38 mouse cellular contexts compared by ENCODE assay signal in the genomic region with DNA sequence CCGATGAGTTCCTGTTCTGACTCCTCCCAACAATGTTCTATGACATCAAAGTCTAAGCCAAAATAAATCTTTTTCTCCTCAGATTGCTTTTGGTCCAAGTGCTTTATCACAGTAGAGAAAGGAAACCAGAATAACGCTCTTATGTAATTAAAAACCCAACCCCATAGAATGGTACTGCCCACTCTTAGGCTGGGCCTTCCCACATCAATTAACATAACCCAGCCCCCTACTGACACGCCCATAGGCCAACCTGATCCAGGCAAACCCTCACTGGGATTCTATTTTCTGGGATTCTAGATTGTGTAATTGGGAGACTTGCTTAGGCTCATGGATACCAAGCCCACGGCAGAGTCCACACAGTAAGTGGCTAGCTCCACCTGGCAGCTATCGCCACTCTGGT. TPM values are rescaled to one million over a fixed set of nuclear protein-coding genes. Genes with fewer than 3 reads are reported as not detected.
DNase-seq lines count a peak whose midpoint lies in the region; ATAC-seq and TF ChIP-seq lines count a peak whose summit lies in the region.
"Had no signal": no experiment of that assay in that cellular context is flagged by ENCODE, and none has a peak within 500 bp of the region (broad histone marks: within the 10 kb centered on the region; RNA-seq: fewer than 3 reads in every experiment).

No protein-coding gene starts in this region.

- intact Hi-C loops in gastrocnemius, adult 2 months (cut with DNase I) = no loop called here

- H3K4me1 ChIP-seq in forebrain, embryonic 13.5 days = peaks cover 41% of the 10 kb centered on the region
- peaks cover 28% of the 10 kb centered on the region for H3K4me1 ChIP-seq in forebrain, embryonic 12.5 days
- H3K4me1 ChIP-seq in liver, adult 2 months (ENCODE audit: control insufficient read depth, insufficient read depth, low read length) = peaks cover 40% of the 10 kb centered on the region
- peaks cover 78% of the 10 kb centered on the region for H3K4me1 ChIP-seq in E14TG2a.4 (replicated peaks; ENCODE audit: low read depth, low read length)
- peaks cover 81% of the 10 kb centered on the region for H3K4me1 ChIP-seq in small intestine, adult 2 months (ENCODE audit: control insufficient read depth, insufficient read depth, insufficient read length, low read length)

- no peaks in the 10 kb centered on the region for H3K27me3 ChIP-seq in forebrain, embryonic 13.5 days
- H3K27me3 ChIP-seq in forebrain, embryonic 12.5 days = no peaks in the 10 kb centered on the region
- H3K27me3 ChIP-seq in liver, adult 2 months (ENCODE audit: control insufficient read depth, insufficient read depth, low read length) = no peaks in the 10 kb centered on the region
- H3K27me3 ChIP-seq in E14TG2a.4 (ENCODE audit: insufficient read depth, low read length) = no peaks in the 10 kb centered on the region
- no peaks in the 10 kb centered on the region for H3K27me3 ChIP-seq in small intestine, adult 2 months (ENCODE audit: control insufficient read depth, insufficient read depth, low read length)
- H3K27me3 ChIP-seq: CH12.LX; embryonic facial prominence, embryonic 15.5 days; forebrain, embryonic 15.5 days; hindbrain, embryonic 13.5 days; limb, embryonic 12.5 days; liver, embryonic 13.5 days; midbrain, embryonic 15.5 days; neural tube, embryonic 15.5 days; Patski had no signal

- 95% methylated on average over 5 of the region's 5 CpGs for WGBS in forebrain, embryonic 13.5 days
- 89% methylated on average over 5 of the region's 5 CpGs for WGBS in forebrain, embryonic 12.5 days
- 18% methylated on average over 5 of the region's 5 CpGs for WGBS in liver, adult 2 months
- WGBS in small intestine, adult 2 months = 62% methylated on average over 5 of the region's 5 CpGs

- no peak for TF ChIP-seq CTCF in liver, adult 2 months (IDR thresholded peaks at IDR 0.05; ENCODE audit: low read depth, low read length)
- TF ChIP-seq CTCF in E14TG2a.4 (conservative IDR thresholded peaks at IDR 0.05; ENCODE audit: low read length) = no peak
- no peak for TF ChIP-seq CTCF in small intestine, adult 2 months (IDR thresholded peaks at IDR 0.05; ENCODE audit: extremely low read depth, insufficient read length, insufficient replicate concordance, low read depth, low read length)
- TF ChIP-seq CTCF in gastrocnemius, adult 2 months (IDR thresholded peaks at IDR 0.05) = no peak

- peak overlapping the region; percentile 4; the same call in 1 of the 2 replicates for H3K27ac ChIP-seq in forebrain, embryonic 13.5 days
- no peak overlapping the region for H3K27ac ChIP-seq in forebrain, embryonic 12.5 days
- peak overlapping the region; percentile 97 for H3K27ac ChIP-seq in liver, adult 2 months (replicated peaks; ENCODE audit: insufficient read depth, low read depth, low read length)
- peak overlapping the region; percentile 99 for H3K27ac ChIP-seq in small intestine, adult 2 months (ENCODE audit: insufficient read depth, low read depth, low read length)
- H3K27ac ChIP-seq in gastrocnemius, adult 2 months = no peak overlapping the region
- H3K27ac ChIP-seq: embryonic facial prominence, embryonic 15.5 days; forebrain, embryonic 15.5 days; heart, embryonic 10.5 days; hindbrain, embryonic 13.5 days; limb, embryonic 12.5 days; liver, embryonic 13.5 days; midbrain, embryonic 10.5 days; midbrain, embryonic 15.5 days; neural tube, embryonic 15.5 days had no signal

- peaks cover 38% of the 10 kb centered on the region for H3K36me3 ChIP-seq in forebrain, embryonic 13.5 days (ENCODE audit: poor library complexity, severe bottlenecking)
- peaks cover 27% of the 10 kb centered on the region for H3K36me3 ChIP-seq in forebrain, embryonic 12.5 days (replicated peaks)
- H3K36me3 ChIP-seq in liver, adult 2 months (ENCODE audit: control insufficient read depth, insufficient read depth, low read length) = no peaks in the 10 kb centered on the region
- peaks cover 18% of the 10 kb centered on the region for H3K36me3 ChIP-seq in E14TG2a.4 (ENCODE audit: insufficient read depth, low read length)
- H3K36me3 ChIP-seq in small intestine, adult 2 months (ENCODE audit: control insufficient read depth, insufficient read depth, low read length) = peaks cover 46% of the 10 kb centered on the region

- DNase-seq in liver, adult 2 months (ENCODE audit: extremely low read depth, low read depth, low spot score) = peak; percentile 97
- no peak for DNase-seq in liver
- no peak for DNase-seq in gastrocnemius, adult 2 months
- DNase-seq: adrenal gland, postnatal 36 days; cerebellum, postnatal 10 days; gastrocnemius, postnatal 10 days; heart, postnatal 4 days; kidney, postnatal 10 days; layer of hippocampus, adult 9-11 months; liver, embryonic 13.5 days; lung, embryonic 14.5 days; lung, postnatal 14 days; retina, postnatal 1 day; right cerebral cortex, postnatal 14 days had no signal

- H3K9me3 ChIP-seq in forebrain, embryonic 13.5 days (replicated peaks) = no peaks in the 10 kb centered on the region
- no peaks in the 10 kb centered on the region for H3K9me3 ChIP-seq in forebrain, embryonic 12.5 days
- H3K9me3 ChIP-seq in E14TG2a.4 (ENCODE audit: low read length) = no peaks in the 10 kb centered on the region
- H3K9me3 ChIP-seq: embryonic facial prominence, embryonic 15.5 days; forebrain, embryonic 15.5 days; heart, embryonic 10.5 days; hindbrain, embryonic 13.5 days; limb, embryonic 12.5 days; liver, embryonic 13.5 days; midbrain, embryonic 10.5 days; midbrain, embryonic 15.5 days; neural tube, embryonic 15.5 days had no signal

- H3K4me3 ChIP-seq in forebrain, embryonic 13.5 days = no peak overlapping the region
- no peak overlapping the region for H3K4me3 ChIP-seq in forebrain, embryonic 12.5 days (replicated peaks)
- H3K4me3 ChIP-seq in liver, adult 2 months (ENCODE audit: insufficient read depth, low read depth, low read length) = no peak overlapping the region
- peak overlapping the region; percentile 49; the same call in 1 of the 2 replicates for H3K4me3 ChIP-seq in E14TG2a.4 (replicated peaks; ENCODE audit: low read length)
- no peak overlapping the region for H3K4me3 ChIP-seq in small intestine, adult 2 months (ENCODE audit: low read depth, low read length)
- H3K4me3 ChIP-seq in gastrocnemius, adult 2 months = no peak overlapping the region
- H3K4me3 ChIP-seq: embryonic facial prominence, embryonic 15.5 days; forebrain, embryonic 15.5 days; heart, embryonic 10.5 days; hindbrain, embryonic 13.5 days; limb, embryonic 12.5 days; liver, embryonic 13.5 days; midbrain, embryonic 10.5 days; midbrain, embryonic 15.5 days; neural tube, embryonic 15.5 days had no signal

- H3K9ac ChIP-seq in forebrain, embryonic 13.5 days = no peak overlapping the region
- H3K9ac ChIP-seq in forebrain, embryonic 12.5 days = no peak overlapping the region
- peak overlapping the region; percentile 53 for H3K9ac ChIP-seq in liver, adult 2 months (ENCODE audit: low read depth, low read length)
- H3K9ac ChIP-seq: embryonic facial prominence, embryonic 15.5 days; forebrain, embryonic 15.5 days; hindbrain, embryonic 13.5 days; limb, embryonic 12.5 days; liver, embryonic 13.5 days; lung, embryonic 14.5 days; midbrain, embryonic 15.5 days; neural tube, embryonic 15.5 days had no signal

- no peak overlapping the region for H3K4me2 ChIP-seq in forebrain, embryonic 13.5 days
- H3K4me2 ChIP-seq in forebrain, embryonic 12.5 days = no peak overlapping the region
- H3K4me2 ChIP-seq: embryonic facial prominence, embryonic 15.5 days; forebrain, embryonic 15.5 days; hindbrain, embryonic 13.5 days; limb, embryonic 12.5 days; liver, embryonic 13.5 days; lung, embryonic 14.5 days; midbrain, embryonic 15.5 days; neural tube, embryonic 15.5 days had no signal

- ATAC-seq in forebrain, embryonic 13.5 days = no peak
- no peak for ATAC-seq in forebrain, embryonic 12.5 days (ENCODE audit: low FRiP score)
- ATAC-seq: forebrain, embryonic 15.5 days; intestine, postnatal 0 days; midbrain, embryonic 15.5 days; Patski had no signal

- TF ChIP-seq POLR2A in liver, adult 2 months (IDR thresholded peaks at IDR 0.05; ENCODE audit: extremely low read depth, insufficient read depth, low read length) = no peak
- no peak for TF ChIP-seq POLR2A in small intestine, adult 2 months (IDR thresholded peaks at IDR 0.05; ENCODE audit: low read depth, low read length)

- 0 out of 2 replicates have a peak, but pooled peaks cover 3% of the 10 kb centered on the region for H3K79me2 ChIP-seq in liver, adult 2 months (ENCODE audit: control insufficient read depth, insufficient read depth, low read length)

RNA-seq across cellular contexts. Expression of gene Efhd2, which starts 9.7 kb away (rescaled TPM):
- 85.2 and 86.3 TPM in 2 replicates for polyA plus RNA-seq in forebrain, embryonic 13.5 days (2015; fragmentation: Nextera tagmentation; extraction: Ambion mirVana)
- polyA plus RNA-seq in forebrain, embryonic 12.5 days (2016; fragmentation: Nextera tagmentation; extraction: Ambion mirVana) = 75.3 and 90.6 TPM in 2 replicates
- total RNA-seq in liver, adult 2 months (2014; rRNA removed) = 13.1 and 15.0 TPM in 2 replicates
- polyA plus RNA-seq in liver, adult 2 months (2012; rRNA removed) = 40.7 and 46.1 TPM in 2 replicates
- polyA plus RNA-seq in small intestine, adult 2 months (2012; rRNA removed) = 188 and 423 TPM in 2 replicates
- total RNA-seq in gastrocnemius, adult 2 months (2021) = 1 to 10 TPM; 5.2 to 6.1 TPM

RNA-seq across cellular contexts. Expression of gene Ctrc, which starts 18.8 kb away (rescaled TPM):
- not detected in 2 replicates for polyA plus RNA-seq in forebrain, embryonic 13.5 days (2015; fragmentation: Nextera tagmentation; extraction: Ambion mirVana)
- polyA plus RNA-seq in forebrain, embryonic 12.5 days (2016; fragmentation: Nextera tagmentation; extraction: Ambion mirVana) = not detected in 2 replicates
- total RNA-seq in liver, adult 2 months (2014; rRNA removed) = 0.34 and 0.83 TPM in 2 replicates
- 0.24 TPM in 1 of 2 replicates, not detected in the other for polyA plus RNA-seq in liver, adult 2 months (2012; rRNA removed)
- 13.9 and 8,604 TPM in 2 replicates for polyA plus RNA-seq in small intestine, adult 2 months (2012; rRNA removed)
- total RNA-seq in gastrocnemius, adult 2 months (2021) = not detected
- total RNA-seq: adrenal gland, adult 18-20 months; adrenal gland, postnatal 36 days; CH12.LX; common myeloid progenitor, adult 5-6 weeks; gastrocnemius, postnatal 10 days; heart, postnatal 4 days; left cerebral cortex, adult 18-20 months; left cerebral cortex, postnatal 25 days; megakaryocyte progenitor cell, adult 5-6 weeks; MEL had no signal
- polyA plus RNA-seq: brain, embryonic 14.5 days; C2C12; embryonic facial prominence, embryonic 15.5 days; forebrain, embryonic 15.5 days; heart, embryonic 10.5 days; heart, postnatal 0 days; hindbrain, embryonic 13.5 days; intestine, postnatal 0 days; limb, embryonic 12.5 days; liver, embryonic 13.5 days; lung, embryonic 14.5 days; midbrain, embryonic 10.5 days; midbrain, embryonic 15.5 days; neural tube, embryonic 15.5 days; Patski had no signal

RNA-seq across cellular contexts. Expression of gene Cela2a, which starts 39.0 kb away (rescaled TPM):
- polyA plus RNA-seq in forebrain, embryonic 13.5 days (2015; fragmentation: Nextera tagmentation; extraction: Ambion mirVana) = 0.15 TPM in 1 of 2 replicates, not detected in the other
- not detected in 2 replicates for polyA plus RNA-seq in forebrain, embryonic 12.5 days (2016; fragmentation: Nextera tagmentation; extraction: Ambion mirVana)
- 80.9 and 238 TPM in 2 replicates for total RNA-seq in liver, adult 2 months (2014; rRNA removed)
- polyA plus RNA-seq in liver, adult 2 months (2012; rRNA removed) = 3.6 and 4.8 TPM in 2 replicates
- polyA plus RNA-seq in small intestine, adult 2 months (2012; rRNA removed) = 124 and 65,009 TPM in 2 replicates
- total RNA-seq in gastrocnemius, adult 2 months (2021) = not detected
- total RNA-seq: adrenal gland, adult 18-20 months; adrenal gland, postnatal 36 days; common myeloid progenitor, adult 5-6 weeks; gastrocnemius, postnatal 10 days; heart, postnatal 4 days; left cerebral cortex, adult 18-20 months; left cerebral cortex, postnatal 25 days; megakaryocyte progenitor cell, adult 5-6 weeks; MEL had no signal
- polyA plus RNA-seq: C2C12; embryonic facial prominence, embryonic 15.5 days; forebrain, embryonic 15.5 days; heart, embryonic 10.5 days; hindbrain, embryonic 13.5 days; limb, embryonic 12.5 days; lung, embryonic 14.5 days; midbrain, embryonic 10.5 days; neural tube, embryonic 15.5 days; Patski had no signal

Comparison
In these comparisons a context has a peak if more than half of its experiments do, and no peak if none do; other contexts are left out.
1. H3K27ac ChIP-seq: peak in forebrain, embryonic 13.5 days (single experiment), liver, adult 2 months (single experiment) and small intestine, adult 2 months (single experiment); none in forebrain, embryonic 12.5 days (single experiment) and gastrocnemius, adult 2 months (single experiment).
2. RNA of gene Ctrc, which starts 18.8 kb away (polyA plus RNA-seq): 13.9 to 8,604 TPM in small intestine, adult 2 months; 0.24 TPM in liver, adult 2 months, not detected in forebrain, embryonic 13.5 days and not detected in forebrain, embryonic 12.5 days; every median in the first group is over 10 times any median in the second.
3. RNA of gene Cela2a, which starts 39.0 kb away (polyA plus RNA-seq): 124 to 65,009 TPM in small intestine, adult 2 months; 3.6 to 4.8 TPM in liver, adult 2 months, 0.15 TPM in forebrain, embryonic 13.5 days and not detected in forebrain, embryonic 12.5 days; every median in the first group is over 10 times any median in the second.